Mouse (Mus musculus) midbrain, embryonic 13.5 days (tissue): ENCODE results near the gene Adgrb3. TPM values are rescaled to one million over a fixed set of nuclear protein-coding genes. Genes with fewer than 3 reads are reported as not detected.
"Not testable (repeated sequence)": the region's sequence is repeated elsewhere in the genome, so short reads cannot be mapped to it uniquely, and the experiment has no call there.

Experiments used
- ATAC-seq: fragments of 200-750 bp; cut with Nextera tagmentation; 2 replicates; pipeline ENCODE4 v1.8.0; 2017; ENCODE audit warnings: mild to moderate bottlenecking, moderate TSS enrichment, moderate library complexity
- H3K27ac ChIP-seq: fragments of 300-500 bp; sonication (generic); 2 replicates; pipeline ENCODE4 v1.5.1; 2015; ENCODE audit warnings: inconsistent platforms, mild to moderate bottlenecking, moderate library complexity
- H3K27me3 ChIP-seq: fragments of 300-500 bp; sonication (generic); 2 replicates; pipeline ENCODE4 v1.6.1; 2015; ENCODE audit warnings: mild to moderate bottlenecking, inconsistent platforms
- H3K36me3 ChIP-seq: fragments of 300-500 bp; sonication (generic); 2 replicates; pipeline ENCODE4 v1.6.1; 2015; ENCODE audit warnings: mild to moderate bottlenecking, inconsistent platforms
- H3K4me1 ChIP-seq: fragments of 300-500 bp; sonication (generic); replicated peaks from 2 replicates; pipeline ENCODE4 v1.6.1; 2015; ENCODE audit warnings: inconsistent platforms
- H3K4me2 ChIP-seq: fragments of 300-500 bp; sonication (generic); replicated peaks from 2 replicates; pipeline ENCODE4 v1.6.1; 2015; ENCODE audit warnings: moderate library complexity, mild to moderate bottlenecking, inconsistent platforms
- H3K4me3 ChIP-seq: fragments of 300-500 bp; sonication (generic); replicated peaks from 2 replicates; pipeline ENCODE4 v1.5.1; 2015; ENCODE audit warnings: mild to moderate bottlenecking, inconsistent platforms
- H3K9ac ChIP-seq: fragments of 300-500 bp; sonication (generic); replicated peaks from 2 replicates; pipeline ENCODE4 v1.6.1; 2015; ENCODE audit warnings: mild to moderate bottlenecking, inconsistent platforms
- H3K9me3 ChIP-seq: fragments of 300-500 bp; sonication (generic); 2 replicates; pipeline ENCODE4 v1.6.1; 2016; ENCODE audit warnings: mild to moderate bottlenecking, inconsistent platforms
- WGBS: fragments of 180-500 bp; shearing (Covaris S2); methylation state at CpG from one replicate; pipeline ENCODE4 v1.1.7; 2015; 5-methylcytosine and 5-hydroxymethylcytosine counted together
- polyA plus RNA-seq: library from polyadenylated mRNA; unstranded; fragments of >200 nt; fragmentation: Nextera tagmentation; extraction: Ambion mirVana; gene quantifications from 2 replicates; pipeline ENCODE4 v1.2.1, GENCODE M21; 2015

Gene Adgrb3
- polyA plus RNA-seq, 1 experiment from 2014 or later = 39.6 TPM

DNA sequence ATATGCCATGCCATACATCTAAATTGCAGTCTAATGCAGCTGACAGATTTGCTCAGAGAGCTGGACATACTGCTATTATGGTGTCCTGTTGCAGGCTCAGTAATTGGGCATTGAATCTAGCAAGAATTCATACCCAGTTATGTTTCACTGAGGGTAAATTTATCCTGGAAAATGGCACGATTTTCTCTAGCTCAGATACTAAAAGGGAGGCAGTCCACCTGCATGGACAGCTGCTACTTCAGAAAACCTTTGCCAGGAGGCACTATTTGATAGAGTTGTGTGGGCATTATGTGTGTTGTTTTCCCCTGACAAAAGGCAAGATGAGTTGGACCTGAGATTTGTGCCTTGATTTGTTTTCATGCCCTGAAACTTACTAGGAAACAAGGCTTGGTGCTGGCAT is 118.0 kb downstream of the Adgrb3 start:
- H3K4me1 ChIP-seq = no peaks in the 10 kb centered on the region
- H3K27ac ChIP-seq = no peak overlapping the region
- H3K9me3 ChIP-seq = no peaks in the 10 kb centered on the region
- WGBS = 60% methylated on average over 1 of the region's 1 CpGs
- ATAC-seq = no peak
- H3K4me2 ChIP-seq = no peak overlapping the region
- no peak overlapping the region for H3K4me3 ChIP-seq
- no peak overlapping the region for H3K9ac ChIP-seq
- no peaks in the 10 kb centered on the region for H3K27me3 ChIP-seq
- no peaks in the 10 kb centered on the region for H3K36me3 ChIP-seq

DNA sequence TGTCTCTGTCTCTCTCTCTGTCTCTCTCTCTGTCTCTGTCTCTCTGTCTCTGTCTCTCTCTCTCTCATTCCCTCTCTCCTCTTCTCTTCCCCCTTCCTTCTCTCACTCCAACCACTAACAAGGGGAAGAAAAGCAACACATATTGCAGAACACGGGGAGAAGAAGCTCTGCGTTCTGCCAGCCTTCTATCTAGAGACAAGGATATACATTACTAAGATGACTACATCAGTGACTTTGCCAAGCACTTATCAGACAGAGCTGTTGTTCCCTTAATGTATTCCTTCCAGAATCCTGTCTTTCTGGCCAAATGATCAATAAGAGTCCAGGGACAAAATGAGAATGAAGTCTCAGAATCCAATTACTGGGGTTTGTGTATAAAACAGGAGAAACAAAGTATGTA is 123.2 kb downstream of the Adgrb3 start:
- Histone ChIP-seq H3K9me3 (no peaks in the 10 kb centered on the region), H3K36me3 (no peaks in the 10 kb centered on the region), H3K27me3 (no peaks in the 10 kb centered on the region), H3K4me2 (no peak overlapping the region), H3K4me1 (no peaks in the 10 kb centered on the region), H3K9ac (no peak overlapping the region), H3K27ac (no peak overlapping the region), H3K4me3 (no peak overlapping the region)
- no peak for ATAC-seq
- 85% methylated on average over 2 of the region's 2 CpGs for WGBS

DNA sequence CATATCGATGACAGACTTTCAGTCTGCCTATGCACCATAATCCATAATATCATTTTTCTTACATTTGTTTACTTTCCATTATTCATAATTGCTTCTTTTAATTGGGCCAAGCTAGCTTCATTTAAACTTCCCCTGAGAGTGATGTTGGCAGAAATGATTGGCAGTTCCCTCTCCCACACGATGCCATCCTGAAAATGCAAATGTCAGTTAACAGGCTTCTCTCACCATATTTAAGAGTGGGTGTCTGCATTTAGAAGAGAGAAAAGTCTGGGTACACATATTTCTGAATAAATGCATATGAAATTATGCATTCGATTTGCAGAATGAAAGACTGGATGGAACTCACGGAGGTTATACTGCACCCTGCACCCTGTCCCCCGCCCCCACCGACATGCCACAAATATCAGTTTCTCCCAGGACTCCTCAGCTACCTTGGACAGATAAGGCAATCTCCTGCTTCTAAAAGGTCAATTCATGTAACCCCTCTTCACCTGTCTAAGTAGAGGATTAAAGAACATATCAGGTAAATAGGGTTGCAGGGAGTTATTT is 130.7 kb downstream of the Adgrb3 start:
- H3K9me3 ChIP-seq = no peaks in the 10 kb centered on the region
- no peak overlapping the region for H3K27ac ChIP-seq
- H3K27me3 ChIP-seq = no peaks in the 10 kb centered on the region
- H3K4me3 ChIP-seq = no peak overlapping the region
- H3K9ac ChIP-seq = no peak overlapping the region
- no peaks in the 10 kb centered on the region; the same call in 1 of the 2 replicates for H3K4me1 ChIP-seq
- ATAC-seq = 0 out of 2 replicates have a peak, but pooled peaks have one; percentile 37
- WGBS = 83% methylated on average over 6 of the region's 6 CpGs
- no peak overlapping the region for H3K4me2 ChIP-seq
- H3K36me3 ChIP-seq = no peaks in the 10 kb centered on the region

DNA sequence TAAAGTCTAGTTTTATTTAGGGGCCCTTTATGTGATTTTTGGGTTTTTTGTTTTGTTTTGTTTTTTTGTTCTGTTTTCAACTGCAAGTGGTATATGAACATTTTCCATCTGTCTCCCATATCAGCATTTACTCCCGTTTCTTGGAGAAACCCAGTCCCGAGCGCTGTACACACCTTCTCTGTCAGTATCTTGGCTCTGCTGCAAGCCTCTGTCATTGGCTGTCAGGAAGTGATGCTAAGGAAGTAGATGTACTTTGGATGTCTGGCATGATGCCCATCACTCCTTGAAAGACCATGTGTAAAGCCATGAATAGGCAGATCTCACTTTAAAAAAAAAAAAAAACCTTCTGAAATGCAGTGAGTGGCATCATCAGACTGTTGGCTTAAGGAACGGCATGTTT is 132.3 kb downstream of the Adgrb3 start:
- Histone ChIP-seq H3K27ac (no peak overlapping the region), H3K9ac (no peak overlapping the region), H3K4me3 (no peak overlapping the region), H3K4me1 (no peaks in the 10 kb centered on the region; the same call in 1 of the 2 replicates), H3K4me2 (no peak overlapping the region), H3K27me3 (no peaks in the 10 kb centered on the region), H3K9me3 (no peaks in the 10 kb centered on the region), H3K36me3 (no peaks in the 10 kb centered on the region)
- WGBS = 96% methylated on average over 4 of the region's 4 CpGs
- no peak for ATAC-seq

DNA sequence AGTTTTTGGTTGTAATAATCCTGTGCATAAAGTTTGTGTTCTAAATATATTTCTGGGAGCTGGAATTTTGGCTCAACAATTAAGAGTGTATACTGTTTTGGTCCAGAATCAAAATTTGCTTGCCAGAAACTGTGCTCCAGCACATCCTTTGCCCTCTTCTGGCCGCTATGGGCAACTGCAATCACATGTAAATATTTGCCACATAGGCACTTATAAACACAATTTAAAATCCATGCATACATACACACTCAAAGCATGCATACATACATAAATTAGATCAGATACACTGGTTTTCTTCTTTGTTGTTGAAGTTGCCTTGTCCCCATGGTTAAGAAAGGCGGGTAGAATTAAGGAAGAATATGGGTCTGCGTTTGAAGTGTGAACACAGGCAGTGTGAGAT is 132.7 kb downstream of the Adgrb3 start:
- Histone ChIP-seq H3K4me1 (no peaks in the 10 kb centered on the region; the same call in 1 of the 2 replicates), H3K27ac (no peak overlapping the region), H3K9ac (no peak overlapping the region), H3K27me3 (no peaks in the 10 kb centered on the region), H3K4me3 (no peak overlapping the region), H3K36me3 (no peaks in the 10 kb centered on the region), H3K4me2 (no peak overlapping the region), H3K9me3 (no peaks in the 10 kb centered on the region)
- WGBS = 67% methylated on average over 3 of the region's 3 CpGs
- no peak for ATAC-seq

DNA sequence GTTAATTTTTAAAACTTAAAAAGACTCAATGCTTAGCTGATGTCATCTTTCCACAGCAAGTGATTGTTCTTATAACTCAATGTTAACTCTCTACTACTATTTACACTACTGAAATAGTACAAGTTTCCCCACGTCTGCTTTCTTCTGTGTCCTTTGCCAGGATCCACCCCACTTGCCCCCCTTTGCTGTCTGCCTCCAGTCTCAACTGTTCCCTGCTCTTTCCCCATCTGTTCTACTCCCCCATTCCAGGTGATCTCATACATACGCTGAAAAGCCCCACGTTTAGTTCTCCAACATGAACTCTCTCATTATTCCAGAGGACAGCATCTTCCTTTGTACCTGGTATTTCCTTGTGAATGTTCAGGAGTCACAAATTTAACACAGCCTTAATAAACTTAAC is 147.4 kb downstream of the Adgrb3 start:
- Histone ChIP-seq H3K4me3 (no peak overlapping the region), H3K4me2 (no peak overlapping the region), H3K36me3 (no peaks in the 10 kb centered on the region), H3K9ac (no peak overlapping the region), H3K27ac (no peak overlapping the region), H3K9me3 (no peaks in the 10 kb centered on the region), H3K4me1 (no peaks in the 10 kb centered on the region), H3K27me3 (no peaks in the 10 kb centered on the region)
- no peak for ATAC-seq
- WGBS = 88% methylated on average over 3 of the region's 3 CpGs

DNA sequence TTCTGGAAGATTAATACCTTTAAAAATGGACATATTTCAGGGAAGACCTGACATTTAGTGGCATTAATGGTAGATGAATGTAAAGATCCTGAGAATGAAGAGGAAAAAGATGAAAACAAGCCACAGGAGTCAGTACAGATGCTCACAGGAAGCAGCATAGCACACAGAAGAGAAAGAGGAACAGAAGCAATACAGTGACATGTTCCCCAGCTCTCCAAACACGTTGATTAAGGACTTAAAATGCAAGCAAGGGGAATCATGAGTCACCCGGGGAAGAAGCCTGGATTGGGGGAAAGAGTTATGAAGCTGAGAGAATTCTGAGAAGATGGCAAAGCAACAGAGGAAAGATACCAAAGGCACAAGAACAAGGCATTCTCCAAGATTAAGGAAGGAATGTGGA is 149.9 kb downstream of the Adgrb3 start:
- Histone ChIP-seq H3K4me3 (no peak overlapping the region), H3K4me1 (no peaks in the 10 kb centered on the region), H3K9me3 (no peaks in the 10 kb centered on the region), H3K36me3 (no peaks in the 10 kb centered on the region), H3K9ac (no peak overlapping the region), H3K27me3 (no peaks in the 10 kb centered on the region), H3K27ac (no peak overlapping the region), H3K4me2 (no peak overlapping the region)
- WGBS = 61% methylated on average over 2 of the region's 2 CpGs
- ATAC-seq = no peak

DNA sequence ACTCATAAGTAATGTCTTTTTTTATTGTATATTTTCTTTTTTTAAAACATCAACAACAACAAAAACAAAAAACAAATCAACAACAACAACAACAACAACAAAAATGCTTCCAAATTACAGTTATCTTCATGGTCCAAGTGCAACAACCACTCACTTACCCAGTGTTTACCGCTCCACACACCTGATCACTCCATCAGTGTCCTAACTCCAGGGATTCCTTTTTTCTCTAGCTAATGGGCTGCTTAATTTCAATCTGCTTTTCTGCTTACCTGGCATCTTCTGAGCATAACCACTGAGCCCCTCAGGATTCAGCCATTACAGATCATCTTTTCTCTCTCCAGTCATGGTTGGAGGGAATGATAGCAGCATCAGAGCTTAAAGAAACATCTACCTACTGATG is 176.8 kb downstream of the Adgrb3 start:
- peak; percentile 65; the same call in 1 of the 2 replicates for ATAC-seq
- H3K27ac ChIP-seq = no peak overlapping the region
- no peaks in the 10 kb centered on the region for H3K36me3 ChIP-seq
- no peak overlapping the region for H3K4me3 ChIP-seq
- H3K4me2 ChIP-seq = no peak overlapping the region
- no peaks in the 10 kb centered on the region for H3K4me1 ChIP-seq
- no peaks in the 10 kb centered on the region for H3K27me3 ChIP-seq
- 95% methylated on average over 1 of the region's 1 CpGs for WGBS
- H3K9ac ChIP-seq = no peak overlapping the region
- H3K9me3 ChIP-seq = peaks cover 3% of the 10 kb centered on the region; the same call in 1 of the 2 replicates

DNA sequence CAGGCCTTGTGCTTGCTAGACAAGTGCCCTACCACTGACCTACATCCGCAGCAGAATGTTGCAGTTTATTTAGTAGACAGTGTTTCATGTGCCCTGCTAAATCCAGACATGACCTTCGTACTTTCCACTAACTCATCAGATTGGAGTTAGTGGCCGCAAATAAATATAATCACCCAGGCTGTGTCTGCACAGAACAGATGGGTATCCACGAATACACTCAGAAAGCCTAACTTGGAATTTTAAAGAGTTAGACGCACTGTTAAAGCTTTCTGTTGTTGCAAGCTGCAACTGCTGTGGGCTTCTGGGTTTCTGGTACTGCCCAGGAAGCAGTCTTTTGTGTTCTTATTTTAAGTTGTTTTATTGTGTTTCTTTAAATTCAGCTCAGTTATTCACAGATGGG is 185.3 kb downstream of the Adgrb3 start:
- H3K4me1 ChIP-seq = no peaks in the 10 kb centered on the region
- H3K4me3 ChIP-seq = no peak overlapping the region
- H3K9me3 ChIP-seq = peaks cover 3% of the 10 kb centered on the region; the same call in 1 of the 2 replicates
- no peak for ATAC-seq
- no peak overlapping the region for H3K27ac ChIP-seq
- H3K36me3 ChIP-seq = no peaks in the 10 kb centered on the region
- no peak overlapping the region for H3K4me2 ChIP-seq
- no peak overlapping the region for H3K9ac ChIP-seq
- 78% methylated on average over 5 of the region's 5 CpGs for WGBS
- no peaks in the 10 kb centered on the region for H3K27me3 ChIP-seq

DNA sequence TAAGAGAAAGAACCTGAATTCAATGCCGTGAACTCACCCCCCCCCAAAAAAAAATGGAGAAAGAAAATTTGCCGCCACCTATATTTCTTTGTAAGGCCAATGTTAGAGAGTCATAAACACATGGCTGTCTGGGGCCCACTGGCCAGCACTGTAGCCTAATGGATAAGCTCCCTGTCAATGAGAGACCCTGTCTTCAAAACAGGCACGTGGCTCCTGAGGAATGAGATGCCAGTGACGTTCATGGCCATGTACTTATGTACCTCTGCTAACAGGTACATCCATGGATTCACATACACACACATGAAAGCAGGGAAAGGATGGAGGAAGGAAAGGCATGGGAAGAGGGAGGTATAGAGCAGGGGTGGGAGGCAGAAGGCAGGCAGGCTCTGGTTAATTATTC is 208.0 kb downstream of the Adgrb3 start:
- Histone ChIP-seq H3K9me3 (no peaks in the 10 kb centered on the region), H3K4me3 (no peak overlapping the region), H3K27me3 (no peaks in the 10 kb centered on the region), H3K36me3 (no peaks in the 10 kb centered on the region), H3K9ac (no peak overlapping the region), H3K4me2 (no peak overlapping the region), H3K27ac (no peak overlapping the region), H3K4me1 (0 out of 2 replicates have a peak, but pooled peaks cover 5% of the 10 kb centered on the region)
- 57% methylated on average over 4 of the region's 4 CpGs for WGBS
- no peak for ATAC-seq

DNA sequence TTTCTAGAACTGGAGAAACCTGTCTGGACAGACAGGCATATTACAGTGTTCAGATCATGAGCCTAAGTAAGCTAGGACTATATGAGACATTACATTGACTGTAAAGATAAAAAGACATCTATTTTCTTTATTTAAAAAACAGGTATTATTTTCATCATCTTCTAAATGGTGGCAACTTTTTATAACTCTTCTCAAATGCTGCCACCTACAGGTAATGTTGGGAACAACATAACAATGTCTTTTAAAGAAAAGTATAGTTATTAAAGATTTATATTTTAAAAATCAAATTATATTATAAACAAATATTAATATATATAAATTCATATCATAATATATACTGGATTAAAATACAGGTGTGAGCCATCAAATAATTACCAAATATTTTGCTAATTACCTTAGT is 212.6 kb downstream of the Adgrb3 start:
- no peak for ATAC-seq
- H3K36me3 ChIP-seq = no peaks in the 10 kb centered on the region
- H3K9me3 ChIP-seq = no peaks in the 10 kb centered on the region
- H3K27me3 ChIP-seq = no peaks in the 10 kb centered on the region
- H3K9ac ChIP-seq = no peak overlapping the region
- H3K27ac ChIP-seq = no peak overlapping the region
- no peak overlapping the region for H3K4me3 ChIP-seq
- H3K4me2 ChIP-seq = no peak overlapping the region
- H3K4me1 ChIP-seq = 0 out of 2 replicates have a peak, but pooled peaks cover 5% of the 10 kb centered on the region

DNA sequence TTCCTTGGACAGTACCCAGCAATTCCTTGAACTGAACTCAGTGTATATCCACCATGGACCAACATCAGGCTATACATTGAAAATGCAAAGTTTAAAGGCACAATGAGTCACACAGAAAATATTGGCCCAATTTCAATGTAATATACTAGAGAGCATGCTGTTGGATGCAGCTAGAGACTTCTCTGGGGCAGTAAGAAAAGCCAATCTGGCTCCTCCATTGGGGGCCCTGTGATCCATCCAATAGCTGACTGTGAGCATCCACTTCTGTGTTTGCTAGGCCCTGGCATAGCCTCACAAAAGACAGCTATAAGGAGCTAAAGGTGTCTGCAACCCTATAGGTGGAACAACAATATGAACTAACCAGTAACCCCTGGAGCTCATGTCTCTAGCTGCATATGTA is 218.7 kb downstream of the Adgrb3 start:
- H3K9me3 ChIP-seq, H3K27me3 ChIP-seq, H3K9ac ChIP-seq, H3K27ac ChIP-seq, ATAC-seq, H3K4me2 ChIP-seq, H3K4me3 ChIP-seq, H3K4me1 ChIP-seq, H3K36me3 ChIP-seq: not testable (repeated sequence)

DNA sequence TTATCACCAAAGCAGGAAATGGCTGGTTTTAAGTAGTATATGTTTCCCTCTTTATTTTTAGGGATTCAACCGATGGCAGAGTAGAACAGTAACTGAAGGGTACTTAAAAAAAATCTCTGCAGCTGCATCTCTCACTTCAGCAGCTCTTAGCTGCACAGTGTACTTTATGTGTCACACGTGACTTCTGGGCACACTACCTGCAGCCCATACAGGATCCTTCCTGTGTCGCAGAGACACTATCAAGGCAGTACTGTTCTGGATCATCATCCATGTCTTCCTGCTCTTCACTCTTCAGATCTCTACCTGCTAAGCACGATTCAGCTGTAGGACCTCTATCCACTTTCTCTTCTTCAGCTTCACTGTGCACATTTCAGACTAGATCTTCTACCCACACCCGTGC is 230.6 kb downstream of the Adgrb3 start:
- 97% methylated on average over 5 of the region's 5 CpGs for WGBS
- H3K4me1 ChIP-seq = no peaks in the 10 kb centered on the region

More for the DNA sequence above, 230.6 kb downstream of the Adgrb3 start:
- Histone ChIP-seq H3K27me3 (no peaks in the 10 kb centered on the region), H3K4me3 (no peak overlapping the region), H3K9ac (no peak overlapping the region), H3K4me2 (no peak overlapping the region), H3K9me3 (no peaks in the 10 kb centered on the region), H3K27ac (no peak overlapping the region), H3K36me3 (peaks cover 4% of the 10 kb centered on the region; the same call in 1 of the 2 replicates)
- ATAC-seq = no peak
